Mouse (Mus musculus) embryonic fibroblast, embryonic 13.5 days (primary cell): ENCODE data around the gene Epb41l1.

Experiments
- CTCF ChIP-seq: IDR thresholded peaks from 2 replicates; pipeline ENCODE4 v1.5.1; 2011; ENCODE audit warnings: mild to moderate bottlenecking, control low read depth, low read length, moderate library complexity, borderline replicate concordance; ENCODE audit not compliant: insufficient read depth
- POLR2A ChIP-seq: IDR thresholded peaks from 2 replicates; pipeline ENCODE4 v1.6.1; 2011; ENCODE audit warnings: low read depth, mild to moderate bottlenecking, control low read depth, low read length, moderate library complexity

DNA sequence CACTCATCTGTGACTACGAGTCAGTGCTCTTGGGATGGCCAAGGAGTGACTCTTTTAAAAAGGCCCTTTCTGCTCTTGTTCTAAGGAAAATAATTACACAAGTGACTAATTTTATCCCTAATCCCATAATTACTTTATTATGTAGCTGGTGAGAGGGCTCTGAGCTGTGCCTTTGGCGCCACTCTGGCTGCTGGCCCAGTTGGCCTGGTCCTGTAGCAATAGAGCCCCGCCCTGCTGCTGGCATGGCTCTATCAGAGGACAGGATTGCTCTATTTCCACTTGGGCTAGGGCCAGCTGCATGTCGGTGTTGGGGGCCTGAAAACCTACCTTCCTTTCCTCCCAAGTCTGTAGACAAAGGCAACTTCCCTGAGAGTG is 36.6 kb downstream of the Epb41l1 start:
- TF ChIP-seq POLR2A (no peak), CTCF (no peak)
